Comparison of ENCODE assay signal across 26 mouse cellular contexts in genomic region chr5:149924501-149924900, GRCm38 (mm10).
"Had no signal": no experiment of that assay in that cellular context is flagged by ENCODE, and none has a peak within 500 bp of the region (broad histone marks: within the 10 kb centered on the region; RNA-seq: fewer than 3 reads in every experiment).

No protein-coding gene starts in this region.

- DNase-seq: gastrocnemius, postnatal 14 days; gastrocnemius, postnatal 36 days; heart, adult 18-20 months; heart, postnatal 14 days; heart, postnatal 36 days; kidney, adult 11 months; kidney, adult 2 months; kidney, adult 9 months; kidney, postnatal 14 days; kidney, postnatal 36 days; layer of hippocampus, adult 9-11 months; layer of hippocampus, postnatal 36 days; left cerebral cortex, postnatal 4 days had no signal

- ATAC-seq: hindbrain, postnatal 0 days; intestine, embryonic 16.5 days; liver, embryonic 12.5 days had no signal

- H3K36me3 ChIP-seq: heart, embryonic 10.5 days; heart, embryonic 13.5 days; heart, embryonic 15.5 days; hindbrain, embryonic 13.5 days; hindbrain, embryonic 15.5 days; kidney, embryonic 15.5 days; limb, embryonic 13.5 days; limb, embryonic 15.5 days; liver, embryonic 12.5 days had no signal

- H3K27me3 ChIP-seq: heart, embryonic 13.5 days; heart, embryonic 15.5 days; hindbrain, embryonic 13.5 days; hindbrain, embryonic 15.5 days; kidney, embryonic 15.5 days; limb, embryonic 13.5 days; limb, embryonic 15.5 days; liver, embryonic 12.5 days had no signal

- H3K4me1 ChIP-seq: heart, embryonic 10.5 days; heart, embryonic 13.5 days; heart, embryonic 15.5 days; hindbrain, embryonic 13.5 days; hindbrain, embryonic 15.5 days; kidney, embryonic 15.5 days; limb, embryonic 15.5 days; liver, embryonic 12.5 days had no signal

- H3K27ac ChIP-seq: heart, embryonic 10.5 days; heart, embryonic 13.5 days; heart, embryonic 15.5 days; hindbrain, embryonic 13.5 days; hindbrain, embryonic 15.5 days; hindbrain, postnatal 0 days; kidney, embryonic 15.5 days; kidney, postnatal 0 days; limb, embryonic 15.5 days; liver, embryonic 12.5 days; liver, embryonic 14.5 days had no signal

- H3K4me2 ChIP-seq: heart, embryonic 13.5 days; heart, embryonic 15.5 days; hindbrain, embryonic 13.5 days; hindbrain, embryonic 15.5 days; kidney, embryonic 15.5 days; limb, embryonic 13.5 days; limb, embryonic 15.5 days; liver, embryonic 12.5 days had no signal

- H3K4me3 ChIP-seq: heart, embryonic 10.5 days; heart, embryonic 13.5 days; heart, embryonic 15.5 days; hindbrain, embryonic 13.5 days; hindbrain, embryonic 15.5 days; kidney, embryonic 15.5 days; limb, embryonic 13.5 days; limb, embryonic 15.5 days; liver, embryonic 12.5 days had no signal

- H3K9me3 ChIP-seq: heart, embryonic 10.5 days; heart, embryonic 13.5 days; heart, embryonic 15.5 days; hindbrain, embryonic 13.5 days; hindbrain, embryonic 15.5 days; kidney, embryonic 15.5 days; limb, embryonic 13.5 days; limb, embryonic 15.5 days; liver, embryonic 12.5 days had no signal

- H3K9ac ChIP-seq: heart, embryonic 13.5 days; heart, embryonic 15.5 days; hindbrain, embryonic 13.5 days; hindbrain, embryonic 15.5 days; kidney, embryonic 15.5 days; limb, embryonic 13.5 days; limb, embryonic 15.5 days; liver, embryonic 12.5 days; liver, embryonic 14.5 days had no signal
